Mouse (Mus musculus) erythroblast, embryonic 14.5 days (primary cell): ENCODE data around the gene Rep15. TPM values are rescaled to one million over a fixed set of nuclear protein-coding genes. Genes with fewer than 3 reads are reported as not detected.

ENCODE experiments used
- H3K27me3 ChIP-seq: 2 replicates; pipeline ENCODE4 v1.6.1; 2012; ENCODE audit warnings: inconsistent platforms; ENCODE audit not compliant: control insufficient read depth
- H3K36me3 ChIP-seq: 2 replicates; pipeline ENCODE4 v1.6.1; 2012; ENCODE audit warnings: mild to moderate bottlenecking, inconsistent platforms; ENCODE audit not compliant: control insufficient read depth
- H3K4me1 ChIP-seq: 2 replicates; pipeline ENCODE4 v1.6.1; 2012; ENCODE audit warnings: inconsistent platforms; ENCODE audit not compliant: control insufficient read depth
- H3K4me3 ChIP-seq: replicated peaks from 2 replicates; pipeline ENCODE3; 2012; ENCODE audit warnings: moderate library complexity, mild to moderate bottlenecking, inconsistent platforms
- H3K9me3 ChIP-seq: 2 replicates; pipeline ENCODE4 v1.6.1; 2012; ENCODE audit warnings: low read length, inconsistent platforms, mixed read lengths; ENCODE audit not compliant: control insufficient read depth
- GATA1 ChIP-seq: IDR thresholded peaks from 2 replicates; pipeline ENCODE4 v1.6.1; 2012; ENCODE audit warnings: low read length, inconsistent platforms, mixed read lengths
- TAL1 ChIP-seq: IDR thresholded peaks from 3 replicates; pipeline ENCODE4 v1.6.1; 2012; ENCODE audit warnings: low read length, inconsistent platforms, mixed read lengths
- polyA plus RNA-seq: library from polyadenylated mRNA; stranded (reverse); fragments of >175 nt; gene quantifications from 2 replicates; pipeline ENCODE4 v1.2.3, GENCODE M21; 2012

The Rep15 gene
- polyA plus RNA-seq, 1 experiment = not detected

DNA sequence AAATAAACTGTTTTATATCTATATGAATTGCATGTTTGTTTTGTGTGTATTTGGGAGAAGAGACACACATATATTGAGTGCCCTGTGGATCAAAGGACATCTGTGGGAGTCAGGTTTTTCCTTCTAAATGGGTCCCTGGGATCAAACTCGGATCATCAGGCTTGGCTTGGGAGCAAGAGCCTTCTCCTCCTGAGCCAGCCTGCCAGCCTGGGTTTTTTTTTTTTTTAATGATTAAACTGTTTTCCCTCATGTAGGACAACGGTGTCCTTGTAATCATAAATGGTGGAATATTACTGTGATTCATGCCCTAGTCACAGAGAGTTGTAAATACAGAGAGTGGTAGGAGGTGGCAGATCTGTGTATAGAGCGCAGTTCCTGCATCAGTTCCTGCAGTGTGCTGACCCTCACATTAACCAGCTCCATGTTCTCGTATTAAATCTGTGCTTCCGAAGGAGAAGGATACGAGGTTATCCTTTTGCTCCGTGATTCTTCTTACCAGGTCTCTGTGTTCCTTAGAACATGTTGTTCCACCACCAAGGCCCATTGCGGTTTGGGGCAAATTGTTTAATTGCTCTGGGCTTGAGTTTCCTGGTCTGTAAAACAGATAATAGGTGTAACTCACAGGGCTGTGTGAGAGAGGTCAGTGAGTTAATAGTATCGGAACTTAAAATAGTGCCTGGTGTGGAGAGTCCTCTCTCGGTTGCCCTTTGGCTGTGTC, 32.0 kb downstream of the Rep15 start:
- no peaks in the 10 kb centered on the region for H3K27me3 ChIP-seq
- H3K4me1 ChIP-seq = no peaks in the 10 kb centered on the region
- TF ChIP-seq TAL1 = no peak
- TF ChIP-seq GATA1 = no peak
- peaks cover 46% of the 10 kb centered on the region for H3K36me3 ChIP-seq
- no peaks in the 10 kb centered on the region for H3K9me3 ChIP-seq
- H3K4me3 ChIP-seq = no peak overlapping the region

DNA sequence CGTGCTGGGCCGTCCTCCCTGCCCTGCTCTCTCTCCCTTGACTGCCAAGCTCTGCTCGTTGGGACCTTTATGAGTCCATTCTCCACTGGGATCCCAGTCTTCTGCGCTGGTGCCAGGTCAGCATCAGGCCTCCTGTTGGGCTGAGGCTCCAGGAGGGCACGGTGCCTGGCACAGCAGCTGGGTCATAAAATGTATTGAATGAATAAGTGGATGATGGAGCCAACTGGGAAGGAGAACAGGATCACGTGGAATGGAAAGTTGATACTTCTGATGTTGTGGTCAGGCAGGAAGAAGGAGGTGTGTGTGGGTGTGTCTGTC, 32.5 kb downstream of the Rep15 start:
- Histone ChIP-seq H3K4me1 (no peaks in the 10 kb centered on the region), H3K4me3 (no peak overlapping the region), H3K36me3 (peaks cover 44% of the 10 kb centered on the region), H3K9me3 (no peaks in the 10 kb centered on the region), H3K27me3 (no peaks in the 10 kb centered on the region)
- TF ChIP-seq TAL1 (no peak), GATA1 (no peak)

DNA sequence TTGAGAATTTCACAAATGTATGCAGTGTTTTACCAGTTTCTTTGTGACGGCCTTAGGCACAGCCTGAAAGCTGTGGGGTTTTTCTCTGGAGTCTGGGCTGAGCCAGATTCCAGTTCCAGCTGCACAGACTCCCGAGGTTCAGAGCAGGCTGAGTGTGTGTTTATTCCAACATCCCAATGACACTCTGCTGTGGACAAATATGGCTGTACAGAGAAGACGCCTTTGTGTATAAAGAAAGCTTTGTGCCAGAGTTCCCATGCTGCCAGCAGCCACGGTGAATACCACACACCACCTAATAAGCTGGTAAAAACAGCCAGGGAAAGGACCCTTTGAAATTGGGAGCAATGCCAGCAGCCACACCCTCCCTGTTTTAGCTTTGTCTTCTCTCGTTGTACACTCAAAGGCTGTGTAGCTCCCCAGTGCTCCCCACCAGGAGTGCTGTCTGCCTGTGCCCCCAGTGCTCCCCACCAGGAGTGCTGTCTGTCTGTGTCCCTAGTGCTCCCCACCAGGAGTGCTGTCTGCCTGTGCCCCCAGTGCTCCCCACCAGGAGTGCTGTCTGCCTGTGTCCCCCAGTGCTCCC, 43.5 kb downstream of the Rep15 start:
- no peaks in the 10 kb centered on the region for H3K27me3 ChIP-seq
- no peaks in the 10 kb centered on the region for H3K4me1 ChIP-seq
- TF ChIP-seq GATA1 (no peak), TAL1 (no peak)

DNA sequence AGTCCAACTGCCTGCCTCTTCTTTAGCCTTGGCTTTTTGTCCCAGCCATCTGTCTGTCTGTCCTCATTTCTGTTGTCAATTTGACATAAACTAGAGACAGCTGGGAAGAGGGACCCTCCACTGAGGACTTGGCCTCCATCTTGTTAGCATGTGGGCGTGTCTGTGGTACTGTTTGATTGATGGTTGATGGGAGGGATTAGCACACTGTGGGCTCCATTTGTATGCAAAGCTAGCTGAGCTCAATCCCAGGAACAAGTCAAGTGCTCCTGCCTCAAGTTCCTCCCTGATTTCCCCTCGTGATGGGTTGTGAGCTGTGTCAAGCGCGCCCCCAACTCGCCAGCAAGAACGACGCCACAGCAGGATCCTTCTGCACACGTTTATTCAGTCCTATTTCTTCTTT, 44.5 kb downstream of the Rep15 start:
- TF ChIP-seq TAL1 = no peak
- no peak for TF ChIP-seq GATA1
- H3K4me3 ChIP-seq = no peak overlapping the region
- no peaks in the 10 kb centered on the region for H3K27me3 ChIP-seq
- H3K36me3 ChIP-seq = peaks cover 10% of the 10 kb centered on the region
- no peaks in the 10 kb centered on the region for H3K9me3 ChIP-seq
- H3K4me1 ChIP-seq = no peaks in the 10 kb centered on the region

More for the DNA sequence above, 43.5 kb downstream of the Rep15 start:
- H3K9me3 ChIP-seq = no peaks in the 10 kb centered on the region
- H3K4me3 ChIP-seq = no peak overlapping the region
- H3K36me3 ChIP-seq = peaks cover 19% of the 10 kb centered on the region

DNA sequence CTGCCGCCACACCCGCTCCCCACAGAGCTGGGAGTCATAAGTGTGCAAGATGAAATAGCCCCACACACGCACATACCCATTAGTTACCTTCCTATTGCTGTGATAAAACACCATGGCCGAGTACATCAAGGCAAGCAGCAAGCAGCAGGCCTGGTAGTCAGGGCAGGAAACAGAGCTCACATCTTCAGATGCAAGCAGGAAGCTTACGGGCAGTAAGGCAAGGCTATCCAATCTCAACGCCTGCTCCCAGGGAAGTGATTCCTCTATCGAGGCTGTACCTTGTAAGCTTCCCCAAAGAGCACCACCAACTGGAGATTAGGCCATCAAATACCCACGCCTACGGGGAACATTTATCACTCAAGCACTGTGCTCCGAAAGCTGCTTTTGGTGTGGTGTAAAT, 47.5 kb downstream of the Rep15 start:
- Histone ChIP-seq H3K27me3 (no peaks in the 10 kb centered on the region), H3K4me1 (no peaks in the 10 kb centered on the region), H3K9me3 (no peaks in the 10 kb centered on the region), H3K4me3 (no peak overlapping the region), H3K36me3 (peaks cover 2% of the 10 kb centered on the region)
- TF ChIP-seq TAL1 = no peak
- TF ChIP-seq GATA1 = no peak

Other genes starting within 250 kb of the Rep15 start
- gene Arntl2, start 236.5 kb upstream of the Rep15 start, polyA plus RNA-seq = not detected in 2 replicates
- not detected in 2 replicates for gene Smco2, start 182.5 kb upstream of the Rep15 start, polyA plus RNA-seq
- 0.02 TPM in 1 of 2 replicates, not detected in the other for gene Ppfibp1, start 144.1 kb upstream of the Rep15 start, polyA plus RNA-seq
- gene 1700034J05Rik, start 78.2 kb upstream of the Rep15 start, polyA plus RNA-seq = not detected in 2 replicates
- 0.45 and 1.1 TPM in 2 replicates for gene Mrps35, start 10.2 kb downstream of the Rep15 start, polyA plus RNA-seq
- gene Mansc4, start 54.4 kb downstream of the Rep15 start, polyA plus RNA-seq = not detected in 2 replicates
- gene Klhl42, start 58.8 kb downstream of the Rep15 start, polyA plus RNA-seq = 0.01 and 0.02 TPM in 2 replicates
- not detected in 2 replicates for gene Pthlh, start 231.6 kb downstream of the Rep15 start, polyA plus RNA-seq